Mouse (Mus musculus) megakaryocyte, embryonic 14.5 days (primary cell): Measurements from ENCODE around the gene Slc6a17.

Source experiments
- FLI1 ChIP-seq: IDR thresholded peaks from 2 replicates; pipeline ENCODE4 v1.6.1; 2012; ENCODE audit warnings: low read length, inconsistent platforms, mixed read lengths
- GATA1 ChIP-seq: IDR thresholded peaks from 3 replicates; pipeline ENCODE4 v1.6.1; 2012; ENCODE audit warnings: mixed read lengths, low read length, inconsistent platforms, borderline replicate concordance

GRCm38 (mm10) chr3:107511416-107511815, 6.4 kb downstream of the Slc6a17 start:
- TF ChIP-seq GATA1, result no peak
- TF ChIP-seq FLI1, result no peak
